Mouse (Mus musculus): ENCODE data around the gene Cstad. TPM values are rescaled to one million over a fixed set of nuclear protein-coding genes. Genes with fewer than 3 reads are reported as not detected.

The Cstad gene
- polyA plus RNA-seq, 1 experiment: 0.47 TPM

- no peak overlapping the region for H3ac ChIP-seq (ENCODE audit: control insufficient read depth, insufficient read length, low read depth)
- no peaks in the 10 kb centered on the region for H3K27me3 ChIP-seq (ENCODE audit: control insufficient read depth, insufficient read depth, insufficient read length)
- H3K79me3 ChIP-seq (ENCODE audit: low read depth): no peaks in the 10 kb centered on the region
- H3K36me3 ChIP-seq (ENCODE audit: control insufficient read depth, insufficient read depth): no peaks in the 10 kb centered on the region
- H3K4me3 ChIP-seq (ENCODE audit: insufficient read depth, poor library complexity, severe bottlenecking): no peak overlapping the region
- no peaks in the 10 kb centered on the region for H3K79me2 ChIP-seq (ENCODE audit: control insufficient read depth, insufficient read depth)
- TF ChIP-seq MYOG (IDR thresholded peaks at IDR 0.05; ENCODE audit: control insufficient read depth, extremely low read depth, insufficient read length) (no peak), MAX (IDR thresholded peaks at IDR 0.05) (no peak), CEBPB (IDR thresholded peaks at IDR 0.05; ENCODE audit: low read depth) (no peak), MYOD1 (IDR thresholded peaks at IDR 0.05; ENCODE audit: control insufficient read depth, insufficient read length, low read depth) (no peak), FOSL1 (IDR thresholded peaks at IDR 0.05; ENCODE audit: insufficient read depth, low read length, poor library complexity, severe bottlenecking) (no peak), CTCF (IDR thresholded peaks at IDR 0.05; ENCODE audit: control insufficient read depth, insufficient read depth, insufficient read length) (no peak), USF1 (IDR thresholded peaks at IDR 0.05; ENCODE audit: low read depth) (no peak)
Observed at GRCm38 (mm10) chr2:30599621-30600020, 4.8 kb downstream of the Cstad start.

- H3K79me3 ChIP-seq (ENCODE audit: low read depth): no peaks in the 10 kb centered on the region
- peak overlapping the region; percentile 59 for H3ac ChIP-seq (ENCODE audit: control insufficient read depth, insufficient read length, low read depth)
- H3K27me3 ChIP-seq (ENCODE audit: control insufficient read depth, insufficient read depth, insufficient read length): no peaks in the 10 kb centered on the region
- no peaks in the 10 kb centered on the region for H3K79me2 ChIP-seq (ENCODE audit: control insufficient read depth, insufficient read depth)
- H3K36me3 ChIP-seq (ENCODE audit: control insufficient read depth, insufficient read depth): no peaks in the 10 kb centered on the region
- H3K4me3 ChIP-seq (ENCODE audit: insufficient read depth, poor library complexity, severe bottlenecking): no peak overlapping the region
- TF ChIP-seq CTCF (IDR thresholded peaks at IDR 0.05; ENCODE audit: control insufficient read depth, insufficient read depth, insufficient read length): no peak
- no peak for TF ChIP-seq MAX (IDR thresholded peaks at IDR 0.05)
- no peak for TF ChIP-seq USF1 (IDR thresholded peaks at IDR 0.05; ENCODE audit: low read depth)
- no peak for TF ChIP-seq FOSL1 (IDR thresholded peaks at IDR 0.05; ENCODE audit: insufficient read depth, low read length, poor library complexity, severe bottlenecking)
- no peak for TF ChIP-seq CEBPB (IDR thresholded peaks at IDR 0.05; ENCODE audit: low read depth)
- TF ChIP-seq MYOG (IDR thresholded peaks at IDR 0.05; ENCODE audit: control insufficient read depth, extremely low read depth, insufficient read length): no peak
- no peak for TF ChIP-seq MYOD1 (IDR thresholded peaks at IDR 0.05; ENCODE audit: control insufficient read depth, insufficient read length, low read depth)
Observed at GRCm38 (mm10) chr2:30600291-30600690, 5.5 kb downstream of the Cstad start.

GRCm38 (mm10) chr2:30600965-30601841, 6.4 kb downstream of the Cstad start:
- H3K36me3 ChIP-seq (ENCODE audit: control insufficient read depth, insufficient read depth): no peaks in the 10 kb centered on the region
- H3K79me2 ChIP-seq (ENCODE audit: control insufficient read depth, insufficient read depth): no peaks in the 10 kb centered on the region
- no peak overlapping the region for H3K4me3 ChIP-seq (ENCODE audit: insufficient read depth, poor library complexity, severe bottlenecking)
- no peaks in the 10 kb centered on the region for H3K27me3 ChIP-seq (ENCODE audit: control insufficient read depth, insufficient read depth, insufficient read length)
- H3K79me3 ChIP-seq (ENCODE audit: low read depth): no peaks in the 10 kb centered on the region
- peak overlapping the region; percentile 60 for H3ac ChIP-seq (ENCODE audit: control insufficient read depth, insufficient read length, low read depth)
- TF ChIP-seq MAX (IDR thresholded peaks at IDR 0.05): peak; percentile 14
- TF ChIP-seq USF1 (IDR thresholded peaks at IDR 0.05; ENCODE audit: low read depth): peak; percentile 98
- peak; percentile 44 for TF ChIP-seq FOSL1 (IDR thresholded peaks at IDR 0.05; ENCODE audit: insufficient read depth, low read length, poor library complexity, severe bottlenecking)
- peak; percentile 89 for TF ChIP-seq CEBPB (IDR thresholded peaks at IDR 0.05; ENCODE audit: low read depth)
- TF ChIP-seq CTCF (IDR thresholded peaks at IDR 0.05; ENCODE audit: control insufficient read depth, insufficient read depth, insufficient read length): no peak
- no peak for TF ChIP-seq MYOG (IDR thresholded peaks at IDR 0.05; ENCODE audit: control insufficient read depth, extremely low read depth, insufficient read length)

- Histone ChIP-seq H3K79me3 (ENCODE audit: low read depth) (no peaks in the 10 kb centered on the region), H3K79me2 (ENCODE audit: control insufficient read depth, insufficient read depth) (no peaks in the 10 kb centered on the region), H3ac (ENCODE audit: control insufficient read depth, insufficient read length, low read depth) (no peak overlapping the region), H3K27me3 (ENCODE audit: control insufficient read depth, insufficient read depth, insufficient read length) (no peaks in the 10 kb centered on the region), H3K36me3 (ENCODE audit: control insufficient read depth, insufficient read depth) (no peaks in the 10 kb centered on the region), H3K4me3 (ENCODE audit: insufficient read depth, poor library complexity, severe bottlenecking) (no peak overlapping the region)
- no peak for TF ChIP-seq MAX (IDR thresholded peaks at IDR 0.05)
- TF ChIP-seq FOSL1 (IDR thresholded peaks at IDR 0.05; ENCODE audit: insufficient read depth, low read length, poor library complexity, severe bottlenecking): no peak
- no peak for TF ChIP-seq MYOD1 (IDR thresholded peaks at IDR 0.05; ENCODE audit: control insufficient read depth, insufficient read length, low read depth)
- TF ChIP-seq CEBPB (IDR thresholded peaks at IDR 0.05; ENCODE audit: low read depth): no peak
- TF ChIP-seq CTCF (IDR thresholded peaks at IDR 0.05; ENCODE audit: control insufficient read depth, insufficient read depth, insufficient read length): no peak
- TF ChIP-seq MYOG (IDR thresholded peaks at IDR 0.05; ENCODE audit: control insufficient read depth, extremely low read depth, insufficient read length): no peak
- TF ChIP-seq USF1 (IDR thresholded peaks at IDR 0.05; ENCODE audit: low read depth): no peak
Observed at GRCm38 (mm10) chr2:30602451-30602850, 7.6 kb downstream of the Cstad start.

GRCm38 (mm10) chr2:30603731-30604130, 8.9 kb downstream of the Cstad start:
- H3K79me3 ChIP-seq (ENCODE audit: low read depth): no peaks in the 10 kb centered on the region
- H3K4me3 ChIP-seq (ENCODE audit: insufficient read depth, poor library complexity, severe bottlenecking): no peak overlapping the region
- H3K27me3 ChIP-seq (ENCODE audit: control insufficient read depth, insufficient read depth, insufficient read length): no peaks in the 10 kb centered on the region
- TF ChIP-seq CTCF (IDR thresholded peaks at IDR 0.05; ENCODE audit: control insufficient read depth, insufficient read depth, insufficient read length): no peak
- no peak for TF ChIP-seq CEBPB (IDR thresholded peaks at IDR 0.05; ENCODE audit: low read depth)
- no peak for TF ChIP-seq MAX (IDR thresholded peaks at IDR 0.05)
- no peak for TF ChIP-seq MYOD1 (IDR thresholded peaks at IDR 0.05; ENCODE audit: control insufficient read depth, insufficient read length, low read depth)
- TF ChIP-seq FOSL1 (IDR thresholded peaks at IDR 0.05; ENCODE audit: insufficient read depth, low read length, poor library complexity, severe bottlenecking): no peak
- TF ChIP-seq MYOG (IDR thresholded peaks at IDR 0.05; ENCODE audit: control insufficient read depth, extremely low read depth, insufficient read length): no peak
- TF ChIP-seq USF1 (IDR thresholded peaks at IDR 0.05; ENCODE audit: low read depth): no peak
- H3K79me2 ChIP-seq (ENCODE audit: control insufficient read depth, insufficient read depth): no peaks in the 10 kb centered on the region
- H3ac ChIP-seq (ENCODE audit: control insufficient read depth, insufficient read length, low read depth): no peak overlapping the region
- no peaks in the 10 kb centered on the region for H3K36me3 ChIP-seq (ENCODE audit: control insufficient read depth, insufficient read depth)

Data from C2C12 (cell line).